ENCODE assay signal across 8 mouse cellular contexts in the genomic region with DNA sequence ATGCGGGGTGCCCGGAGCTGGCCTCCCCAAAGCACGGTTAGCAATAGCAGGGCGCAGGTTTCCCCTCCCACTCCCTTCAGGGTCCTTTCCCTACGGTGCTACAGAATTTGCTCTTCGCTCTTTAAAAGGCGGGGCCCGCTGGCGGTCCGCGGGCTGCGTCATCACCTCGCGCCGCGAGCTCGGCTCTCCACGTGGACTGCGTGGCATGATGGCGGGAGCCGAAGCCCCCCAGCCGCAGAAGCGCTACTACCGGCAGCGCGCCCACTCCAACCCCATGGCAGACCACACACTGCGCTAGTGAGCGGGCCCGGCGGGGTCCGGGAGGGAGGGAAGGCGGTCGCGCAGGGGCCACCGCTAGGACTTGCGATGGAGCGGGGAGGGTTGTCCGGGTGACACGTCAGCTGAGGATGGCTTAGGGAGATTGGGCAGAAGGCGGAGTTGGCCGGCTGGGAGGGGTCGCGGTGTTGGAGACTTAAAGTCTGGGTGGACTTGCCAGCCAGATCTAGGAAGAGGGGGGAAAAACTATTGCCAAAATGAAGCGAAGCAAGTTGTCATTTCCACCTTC. TPM values are rescaled to one million over a fixed set of nuclear protein-coding genes. Genes with fewer than 3 reads are reported as not detected.
DNase-seq lines count a peak whose midpoint lies in the region; ATAC-seq and TF ChIP-seq lines count a peak whose summit lies in the region.

No protein-coding gene starts in this region.

- peak overlapping the region; percentile 63 for H3K27ac ChIP-seq in CH12.LX (ENCODE audit: insufficient read depth, low read depth)
- H3K27ac ChIP-seq in forebrain, embryonic 12.5 days = no peak overlapping the region
- H3K27ac ChIP-seq in heart, postnatal 0 days (ENCODE audit: low read depth) = 0 out of 2 replicates have a peak overlapping the region, but pooled peaks have one; percentile 49
- no peak overlapping the region; the same call in 1 of the 2 replicates for H3K27ac ChIP-seq in liver, embryonic 15.5 days (replicated peaks)
- no peak overlapping the region for H3K27ac ChIP-seq in neural tube, embryonic 11.5 days (ENCODE audit: low read depth, low read length)
- H3K27ac ChIP-seq in stomach, embryonic 16.5 days (ENCODE audit: low read length) = peak overlapping the region; percentile 77

- WGBS in forebrain, embryonic 12.5 days = under 1% methylated on average over 44 of the region's 44 CpGs
- WGBS in heart, postnatal 0 days = under 1% methylated on average over 44 of the region's 44 CpGs
- WGBS in liver, embryonic 15.5 days (ENCODE audit: insufficient replicate concordance) = under 1% methylated on average over 44 of the region's 44 CpGs
- WGBS in neural tube, embryonic 11.5 days = under 1% methylated on average over 44 of the region's 44 CpGs
- WGBS in stomach, embryonic 16.5 days = under 1% methylated on average over 44 of the region's 44 CpGs

- TF ChIP-seq CTCF in CH12.LX (conservative IDR thresholded peaks at IDR 0.05 in 1 of 2, IDR thresholded peaks at IDR 0.05 in 1 of 2; ENCODE audit: low read depth in 2 of 2, low read length in 2 of 2) = no peak
- TF ChIP-seq CTCF in heart, postnatal 0 days (IDR thresholded peaks at IDR 0.05; ENCODE audit: low read depth) = no peak

- H3K9me3 ChIP-seq in CH12.LX (replicated peaks; ENCODE audit: low read length) = no peaks in the 10 kb centered on the region
- H3K9me3 ChIP-seq in forebrain, embryonic 12.5 days = no peaks in the 10 kb centered on the region
- no peaks in the 10 kb centered on the region for H3K9me3 ChIP-seq in heart, postnatal 0 days (replicated peaks; ENCODE audit: control insufficient read depth, low read length)
- H3K9me3 ChIP-seq in liver, embryonic 15.5 days (replicated peaks) = no peaks in the 10 kb centered on the region
- no peaks in the 10 kb centered on the region for H3K9me3 ChIP-seq in neural tube, embryonic 11.5 days (ENCODE audit: control insufficient read depth, low read length)
- H3K9me3 ChIP-seq in stomach, embryonic 16.5 days (replicated peaks; ENCODE audit: control insufficient read depth, low read length) = no peaks in the 10 kb centered on the region

- no peak for TF ChIP-seq EP300 in CH12.LX (IDR thresholded peaks at IDR 0.05; ENCODE audit: low read length)
- no peak for TF ChIP-seq EP300 in heart, postnatal 0 days (IDR thresholded peaks at IDR 0.05; ENCODE audit: low read depth)

- H3K79me2 ChIP-seq in CH12.LX (replicated peaks; ENCODE audit: control insufficient read depth, extremely low read depth, insufficient read depth, poor library complexity, severe bottlenecking) = peaks cover 5% of the 10 kb centered on the region; the same call in 1 of the 2 replicates

- TF ChIP-seq POLR2A in CH12.LX (IDR thresholded peaks at IDR 0.05; ENCODE audit: low read depth, low read length) = peak; percentile 65; the same call in 1 of the 2 replicates

- dilution Hi-C loops in CH12.LX (cut with MboI; ENCODE audit: extremely low pct_ligation_motif_present, extremely low pct_unique_long_range_greater_than_20kb, low sequenced_read_pairs) = no loop called here

- peaks cover 14 to 39% of the 10 kb centered on the region in 2 experiments for H3K4me1 ChIP-seq in CH12.LX (ENCODE audit: control insufficient read depth in 1 of 2, insufficient read depth in 2 of 2)
- peaks cover 18% of the 10 kb centered on the region for H3K4me1 ChIP-seq in forebrain, embryonic 12.5 days
- H3K4me1 ChIP-seq in heart, postnatal 0 days (ENCODE audit: control insufficient read depth, insufficient read depth) = peaks cover 11% of the 10 kb centered on the region; the same call in 1 of the 2 replicates
- peaks cover 24% of the 10 kb centered on the region for H3K4me1 ChIP-seq in liver, embryonic 15.5 days (replicated peaks)
- H3K4me1 ChIP-seq in neural tube, embryonic 11.5 days (ENCODE audit: control insufficient read depth, insufficient read depth, low read length) = 0 out of 2 replicates have a peak, but pooled peaks cover 6% of the 10 kb centered on the region
- peaks cover 7% of the 10 kb centered on the region; the same call in 1 of the 2 replicates for H3K4me1 ChIP-seq in stomach, embryonic 16.5 days (ENCODE audit: control insufficient read depth, insufficient read depth, low read length)

- peaks cover 16 to 51% of the 10 kb centered on the region in 2 experiments for H3K36me3 ChIP-seq in CH12.LX (replicated peaks in 1 of 2; ENCODE audit: control insufficient read depth in 1 of 2, insufficient read depth in 1 of 2, low read length in 1 of 2)
- H3K36me3 ChIP-seq in forebrain, embryonic 12.5 days (replicated peaks) = peaks cover 10% of the 10 kb centered on the region
- H3K36me3 ChIP-seq in heart, postnatal 0 days (replicated peaks; ENCODE audit: control insufficient read depth, insufficient read depth, low read length) = peaks cover 7% of the 10 kb centered on the region; the same call in 1 of the 2 replicates
- H3K36me3 ChIP-seq in liver, embryonic 15.5 days (replicated peaks) = 0 out of 2 replicates have a peak, but pooled peaks cover 4% of the 10 kb centered on the region
- peaks cover 4% of the 10 kb centered on the region for H3K36me3 ChIP-seq in neural tube, embryonic 11.5 days (ENCODE audit: control insufficient read depth, insufficient read depth, low read length)
- 0 out of 2 replicates have a peak, but pooled peaks cover 2% of the 10 kb centered on the region for H3K36me3 ChIP-seq in stomach, embryonic 16.5 days (ENCODE audit: control insufficient read depth, insufficient read depth, low read length)

- in situ Hi-C loops in CH12.LX (cut with MboI; ENCODE audit: low pct_ligation_motif_present, low pct_unique_long_range_greater_than_20kb, low sequenced_read_pairs) = no loop called here

- ATAC-seq in forebrain, embryonic 12.5 days (ENCODE audit: low FRiP score) = peak; percentile 91
- peak; percentile 89 for ATAC-seq in heart, postnatal 0 days (ENCODE audit: insufficient read depth, low read depth)
- ATAC-seq in liver, embryonic 15.5 days (ENCODE audit: insufficient read depth) = peak; percentile 72
- peak; percentile 83 for ATAC-seq in neural tube, embryonic 11.5 days (ENCODE audit: insufficient read depth, low FRiP score, low TSS enrichment)
- ATAC-seq in stomach, embryonic 16.5 days (ENCODE audit: insufficient read depth, low FRiP score) = peak; percentile 85

- DNase-seq in CH12.LX (ENCODE audit: extremely low read depth) = peak; percentile 87
- peak; percentile 77 for DNase-seq in c-Kit-positive CD71-positive TER-119-positive erythroid progenitor cells, embryonic 14.5 days (ENCODE audit: low spot score)
- peak; percentile 76 for DNase-seq in heart, postnatal 0 days (ENCODE audit: low spot score)
- DNase-seq in kidney, postnatal 36 days = peak; percentile 88 to 94
- DNase-seq in neural tube, embryonic 11.5 days (ENCODE audit: low spot score) = peak; percentile 93

- H3K4me2 ChIP-seq in CH12.LX (ENCODE audit: insufficient read depth, low read depth, poor library complexity, severe bottlenecking) = peak overlapping the region; percentile 94
- peak overlapping the region; percentile 99 for H3K4me2 ChIP-seq in forebrain, embryonic 12.5 days
- H3K4me2 ChIP-seq in heart, postnatal 0 days (ENCODE audit: low read depth, low read length) = peak overlapping the region; percentile 96
- peak overlapping the region; percentile 93 for H3K4me2 ChIP-seq in liver, embryonic 15.5 days
- peak overlapping the region; percentile 100 for H3K4me2 ChIP-seq in neural tube, embryonic 11.5 days (ENCODE audit: low read depth)
- peak overlapping the region; percentile 98 for H3K4me2 ChIP-seq in stomach, embryonic 16.5 days (ENCODE audit: low read depth, low read length)

- no peak for TF ChIP-seq RAD21 in CH12.LX (IDR thresholded peaks at IDR 0.05; ENCODE audit: low read depth, low read length)

- H3K27me3 ChIP-seq in CH12.LX (replicated peaks) = no peaks in the 10 kb centered on the region
- H3K27me3 ChIP-seq in forebrain, embryonic 12.5 days = peaks cover 19% of the 10 kb centered on the region
- peaks cover 10% of the 10 kb centered on the region; the same call in 1 of the 2 replicates for H3K27me3 ChIP-seq in heart, postnatal 0 days (ENCODE audit: control insufficient read depth, insufficient read depth, low read length)
- peaks cover 53% of the 10 kb centered on the region for H3K27me3 ChIP-seq in liver, embryonic 15.5 days
- no peaks in the 10 kb centered on the region for H3K27me3 ChIP-seq in neural tube, embryonic 11.5 days (ENCODE audit: control insufficient read depth, insufficient read depth, low read length)
- H3K27me3 ChIP-seq in stomach, embryonic 16.5 days (ENCODE audit: control insufficient read depth, insufficient read depth, low read length) = no peaks in the 10 kb centered on the region

- H3K4me3 ChIP-seq in CH12.LX (replicated peaks in 1 of 3; ENCODE audit: low read depth in 2 of 3, low read length in 2 of 3, poor library complexity in 1 of 3) = peak overlapping the region; percentile 74 to 97 (median 91)
- H3K4me3 ChIP-seq in forebrain, embryonic 12.5 days (replicated peaks) = peak overlapping the region; percentile 82
- H3K4me3 ChIP-seq in heart, postnatal 0 days (ENCODE audit: low read depth, low read length) = peak overlapping the region; percentile 79
- peak overlapping the region; percentile 75 for H3K4me3 ChIP-seq in liver, embryonic 15.5 days (replicated peaks)
- peak overlapping the region; percentile 77 for H3K4me3 ChIP-seq in neural tube, embryonic 11.5 days (ENCODE audit: low read depth, low read length)
- H3K4me3 ChIP-seq in stomach, embryonic 16.5 days (replicated peaks; ENCODE audit: low read length) = peak overlapping the region; percentile 92

- peak overlapping the region; percentile 45 for H3K9ac ChIP-seq in CH12.LX (ENCODE audit: insufficient read depth, low read depth)
- H3K9ac ChIP-seq in forebrain, embryonic 12.5 days = peak overlapping the region; percentile 71
- peak overlapping the region; percentile 49 for H3K9ac ChIP-seq in heart, postnatal 0 days (replicated peaks; ENCODE audit: low read depth, low read length)
- H3K9ac ChIP-seq in liver, embryonic 15.5 days = peak overlapping the region; percentile 54
- H3K9ac ChIP-seq in neural tube, embryonic 11.5 days (ENCODE audit: low read length) = peak overlapping the region; percentile 66
- H3K9ac ChIP-seq in stomach, embryonic 16.5 days (ENCODE audit: low read length) = peak overlapping the region; percentile 85

RNA-seq across cellular contexts. Expression of a gene that starts 0.5 kb away (rescaled TPM):
- total RNA-seq in CH12.LX (2012; rRNA removed) = 0.76 and 0.98 TPM in 2 replicates
- total RNA-seq in CH12.LX (2014; rRNA removed) = 0.62 and 0.78 TPM in 2 replicates
- polyA plus RNA-seq in CH12.LX (2012; ENCODE audit: insufficient read length, low read depth) = 1.1 and 1.2 TPM in 2 replicates
- 0.14 and 0.20 TPM in 2 replicates for polyA plus RNA-seq in forebrain, embryonic 12.5 days (2016; fragmentation: Nextera tagmentation; extraction: Ambion mirVana)
- not detected in 2 replicates for total RNA-seq in heart, postnatal 0 days (2014; rRNA removed; ENCODE audit: low replicate concordance)
- 0.04 and 0.18 TPM in 2 replicates for polyA plus RNA-seq in heart, postnatal 0 days (2015; fragmentation: Nextera tagmentation; extraction: Ambion mirVana)
- polyA plus RNA-seq in liver, embryonic 15.5 days (2015; fragmentation: Nextera tagmentation; extraction: Ambion mirVana) = 0.06 and 0.14 TPM in 2 replicates
- 0.23 and 0.32 TPM in 2 replicates for polyA plus RNA-seq in neural tube, embryonic 11.5 days (2014; fragmentation: Nextera tagmentation; extraction: Ambion mirVana)
- 1.3 and 1.5 TPM in 2 replicates for polyA plus RNA-seq in stomach, embryonic 16.5 days (2015; fragmentation: Nextera tagmentation; extraction: Ambion mirVana)

RNA-seq across cellular contexts. Expression of a gene that starts 0.6 kb away (rescaled TPM):
- total RNA-seq in CH12.LX (2012; rRNA removed) (28.4 and 32.7 TPM in 2 replicates), CH12.LX (2014; rRNA removed) (19.6 and 21.6 TPM in 2 replicates)
- 44.0 and 49.4 TPM in 2 replicates for polyA plus RNA-seq in CH12.LX (2012; ENCODE audit: insufficient read length, low read depth)
- polyA plus RNA-seq in forebrain, embryonic 12.5 days (2016; fragmentation: Nextera tagmentation; extraction: Ambion mirVana) = 31.4 and 35.5 TPM in 2 replicates
- total RNA-seq in heart, postnatal 0 days (2014; rRNA removed; ENCODE audit: low replicate concordance) = 9.2 and 16.2 TPM in 2 replicates
- 19.6 and 20.6 TPM in 2 replicates for polyA plus RNA-seq in heart, postnatal 0 days (2015; fragmentation: Nextera tagmentation; extraction: Ambion mirVana)
- polyA plus RNA-seq in liver, embryonic 15.5 days (2015; fragmentation: Nextera tagmentation; extraction: Ambion mirVana) = 15.6 and 15.7 TPM in 2 replicates
- 42.0 and 43.6 TPM in 2 replicates for polyA plus RNA-seq in neural tube, embryonic 11.5 days (2014; fragmentation: Nextera tagmentation; extraction: Ambion mirVana)
- polyA plus RNA-seq in stomach, embryonic 16.5 days (2015; fragmentation: Nextera tagmentation; extraction: Ambion mirVana) = 49.4 and 49.5 TPM in 2 replicates

RNA-seq across cellular contexts. Expression of a gene that starts 6.2 kb away (rescaled TPM):
- 0.34 and 0.42 TPM in 2 replicates for total RNA-seq in CH12.LX (2012; rRNA removed)
- 0.32 TPM in 2 replicates for total RNA-seq in CH12.LX (2014; rRNA removed)
- 0.89 and 1.4 TPM in 2 replicates for polyA plus RNA-seq in CH12.LX (2012; ENCODE audit: insufficient read length, low read depth)
- polyA plus RNA-seq in forebrain, embryonic 12.5 days (2016; fragmentation: Nextera tagmentation; extraction: Ambion mirVana) = 0.10 and 0.28 TPM in 2 replicates
- total RNA-seq in heart, postnatal 0 days (2014; rRNA removed; ENCODE audit: low replicate concordance) = not detected in 2 replicates
- 0.04 and 0.08 TPM in 2 replicates for polyA plus RNA-seq in heart, postnatal 0 days (2015; fragmentation: Nextera tagmentation; extraction: Ambion mirVana)
- polyA plus RNA-seq in liver, embryonic 15.5 days (2015; fragmentation: Nextera tagmentation; extraction: Ambion mirVana) = not detected in 2 replicates
- 0.09 and 0.14 TPM in 2 replicates for polyA plus RNA-seq in neural tube, embryonic 11.5 days (2014; fragmentation: Nextera tagmentation; extraction: Ambion mirVana)
- polyA plus RNA-seq in stomach, embryonic 16.5 days (2015; fragmentation: Nextera tagmentation; extraction: Ambion mirVana) = 0.21 and 0.37 TPM in 2 replicates

RNA-seq across cellular contexts. Expression of a gene that starts 11.2 kb away (rescaled TPM):
- total RNA-seq in CH12.LX (2012; rRNA removed) (72.0 and 78.0 TPM in 2 replicates), CH12.LX (2014; rRNA removed) (88.9 and 93.9 TPM in 2 replicates)
- 53.0 and 53.2 TPM in 2 replicates for polyA plus RNA-seq in CH12.LX (2012; ENCODE audit: insufficient read length, low read depth)
- polyA plus RNA-seq in forebrain, embryonic 12.5 days (2016; fragmentation: Nextera tagmentation; extraction: Ambion mirVana) = 82.7 and 82.8 TPM in 2 replicates
- total RNA-seq in heart, postnatal 0 days (2014; rRNA removed; ENCODE audit: low replicate concordance) = 81.3 and 82.5 TPM in 2 replicates
- 94.6 and 96.8 TPM in 2 replicates for polyA plus RNA-seq in heart, postnatal 0 days (2015; fragmentation: Nextera tagmentation; extraction: Ambion mirVana)
- 43.9 and 44.8 TPM in 2 replicates for polyA plus RNA-seq in liver, embryonic 15.5 days (2015; fragmentation: Nextera tagmentation; extraction: Ambion mirVana)
- 75.3 and 79.9 TPM in 2 replicates for polyA plus RNA-seq in neural tube, embryonic 11.5 days (2014; fragmentation: Nextera tagmentation; extraction: Ambion mirVana)
- polyA plus RNA-seq in stomach, embryonic 16.5 days (2015; fragmentation: Nextera tagmentation; extraction: Ambion mirVana) = 80.4 and 80.6 TPM in 2 replicates

RNA-seq across cellular contexts. Expression of a gene that starts 18.1 kb away (rescaled TPM):
- 3.4 and 3.6 TPM in 2 replicates for total RNA-seq in CH12.LX (2012; rRNA removed)
- 0.58 and 0.68 TPM in 2 replicates for total RNA-seq in CH12.LX (2014; rRNA removed)
- 0.97 and 1.0 TPM in 2 replicates for polyA plus RNA-seq in CH12.LX (2012; ENCODE audit: insufficient read length, low read depth)
- polyA plus RNA-seq in forebrain, embryonic 12.5 days (2016; fragmentation: Nextera tagmentation; extraction: Ambion mirVana) = 3.9 and 4.2 TPM in 2 replicates
- 0.65 and 1.0 TPM in 2 replicates for total RNA-seq in heart, postnatal 0 days (2014; rRNA removed; ENCODE audit: low replicate concordance)
- polyA plus RNA-seq in heart, postnatal 0 days (2015; fragmentation: Nextera tagmentation; extraction: Ambion mirVana) = 0.14 TPM in 2 replicates
- polyA plus RNA-seq in liver, embryonic 15.5 days (2015; fragmentation: Nextera tagmentation; extraction: Ambion mirVana) = 0.03 TPM in 1 of 2 replicates, not detected in the other
- polyA plus RNA-seq in neural tube, embryonic 11.5 days (2014; fragmentation: Nextera tagmentation; extraction: Ambion mirVana) = 4.3 and 4.7 TPM in 2 replicates
- polyA plus RNA-seq in stomach, embryonic 16.5 days (2015; fragmentation: Nextera tagmentation; extraction: Ambion mirVana) = 0.66 and 0.72 TPM in 2 replicates

Comparison
In these comparisons a context has a peak if more than half of its experiments do, and no peak if none do; other contexts are left out.
1. H3K27ac ChIP-seq: peak in CH12.LX (single experiment), heart, postnatal 0 days (single experiment) and stomach, embryonic 16.5 days (single experiment); none in forebrain, embryonic 12.5 days (single experiment), liver, embryonic 15.5 days (single experiment) and neural tube, embryonic 11.5 days (single experiment).
2. Peak in every context shown above with its lines, with median percentiles within 50 percentile points of each other: DNase-seq, H3K4me2 ChIP-seq, H3K4me3 ChIP-seq, H3K9ac ChIP-seq and ATAC-seq.